Mouse (Mus musculus): ENCODE results near the gene Mrgprh. TPM values are rescaled to one million over a fixed set of nuclear protein-coding genes. Genes with fewer than 3 reads are reported as not detected.
"Not testable (repeated sequence)": the region's sequence is repeated elsewhere in the genome, so short reads cannot be mapped to it uniquely, and the experiment has no call there.

Mrgprh gene
- total RNA-seq, 2 experiments from 2014 or later: 4.3 TPM

DNA sequence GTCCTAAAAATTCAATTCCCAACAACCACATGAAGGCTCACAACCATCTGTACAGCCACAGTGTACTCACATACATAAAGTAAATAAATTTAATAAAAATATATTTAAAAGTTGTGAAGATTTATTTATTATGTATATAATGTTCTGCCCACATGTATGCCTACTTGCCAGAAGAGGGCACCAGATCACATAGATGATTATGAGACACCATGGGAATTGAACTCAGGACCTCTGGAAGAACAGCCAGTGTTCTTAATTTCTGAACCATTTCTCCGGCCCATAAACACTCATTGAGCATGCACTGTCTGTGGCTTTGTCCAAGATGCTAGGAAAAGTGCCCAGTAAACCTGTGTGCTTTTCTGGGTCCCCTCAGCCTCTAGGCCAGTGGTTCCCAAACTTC, 5.4 kb downstream of the Mrgprh start:
- intact Hi-C loops (cut with DNase I): no loop called here
- Histone ChIP-seq H3K27ac (no peak overlapping the region), H3K4me3 (no peak overlapping the region)
- no peak for TF ChIP-seq CTCF (IDR thresholded peaks at IDR 0.05)
- DNase-seq: no peak

DNA sequence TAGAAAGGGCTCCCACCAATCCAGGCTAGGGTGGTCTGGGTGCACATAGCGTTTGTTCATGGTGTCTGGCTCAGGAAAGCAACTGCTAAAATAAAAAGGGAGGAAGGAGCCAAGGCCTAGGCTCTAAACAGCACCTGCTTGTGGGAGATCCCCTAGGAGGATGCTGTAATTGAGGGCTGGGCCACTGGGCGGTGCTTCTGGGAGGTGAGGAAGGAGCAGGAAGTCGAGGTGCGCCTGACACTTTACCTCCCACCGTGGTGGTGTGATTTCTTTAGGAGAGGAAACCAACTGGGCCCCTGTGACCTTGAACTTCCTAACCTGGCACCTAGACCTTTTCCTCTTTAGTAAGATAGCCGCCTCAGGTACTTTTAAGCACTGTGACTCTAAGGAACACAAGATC, 10.8 kb downstream of the Mrgprh start:
- DNase-seq: no peak
- Histone ChIP-seq H3K4me3 (no peak overlapping the region), H3K27ac (0 out of 2 replicates have a peak overlapping the region, but pooled peaks have one; percentile 8)
- intact Hi-C loops (cut with DNase I): no loop called here
- TF ChIP-seq CTCF (IDR thresholded peaks at IDR 0.05): no peak

DNA sequence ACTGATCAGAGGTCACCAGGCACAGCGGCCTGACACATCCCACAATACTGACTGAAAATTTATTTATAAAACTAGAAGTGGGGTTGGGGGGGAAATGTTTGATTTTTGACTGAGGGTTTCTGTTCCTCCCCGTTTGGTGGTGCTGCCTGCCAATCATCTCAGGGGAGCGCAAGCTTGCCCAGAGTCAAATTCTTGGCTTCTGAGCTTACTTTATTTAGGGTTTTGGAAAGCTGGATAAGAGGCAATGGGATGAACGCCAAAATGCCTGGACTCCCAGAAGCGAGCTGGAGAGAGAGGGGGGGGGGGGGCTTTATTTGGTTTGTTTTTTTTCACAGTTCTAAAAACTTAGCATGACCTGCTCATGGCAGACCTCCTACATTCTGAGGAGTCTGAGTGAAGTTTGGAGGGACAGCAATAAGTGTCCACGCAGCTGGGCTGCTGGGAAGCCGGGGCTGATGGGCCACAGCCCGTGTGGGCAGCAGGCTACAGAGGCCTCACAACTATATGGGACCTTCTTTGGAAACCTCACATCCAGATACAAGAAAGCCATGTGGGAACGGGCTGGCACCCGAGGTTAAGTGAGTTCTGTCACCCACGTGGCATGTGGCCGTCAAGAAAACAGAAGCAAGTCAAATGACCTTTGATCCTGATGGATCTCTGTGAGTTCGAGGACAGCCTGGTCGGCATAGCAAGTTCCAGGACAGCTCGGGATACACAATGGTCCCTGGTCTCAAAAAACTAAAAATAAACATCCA, 11.4 kb downstream of the Mrgprh start:
- no peak for DNase-seq
- intact Hi-C loops (cut with DNase I): no loop called here
- Histone ChIP-seq H3K4me3 (no peak overlapping the region), H3K27ac (peak overlapping the region; percentile 20; the same call in 1 of the 2 replicates)
- TF ChIP-seq CTCF (IDR thresholded peaks at IDR 0.05): no peak

DNA sequence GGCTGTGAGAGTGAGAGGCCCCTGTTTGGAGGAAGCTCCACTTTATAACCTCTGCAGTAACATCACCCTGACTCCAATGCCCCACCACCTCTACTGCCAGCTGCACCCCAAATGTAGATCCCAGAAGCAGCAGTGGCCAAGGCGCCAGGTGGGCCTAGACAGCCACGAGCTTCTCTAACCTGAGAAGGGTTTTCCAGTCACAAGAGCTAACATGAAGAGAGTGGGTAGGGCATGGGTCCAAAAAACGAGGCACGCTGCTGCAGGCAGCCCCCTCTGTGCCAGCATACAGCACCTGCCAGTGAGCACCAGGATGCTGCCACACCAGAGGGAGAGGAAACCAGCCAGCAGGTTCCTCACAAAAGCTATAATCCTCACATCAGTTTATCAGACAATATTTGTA, 15.2 kb downstream of the Mrgprh start:
- no peak for TF ChIP-seq CTCF (IDR thresholded peaks at IDR 0.05)
- no peak for DNase-seq

DNA sequence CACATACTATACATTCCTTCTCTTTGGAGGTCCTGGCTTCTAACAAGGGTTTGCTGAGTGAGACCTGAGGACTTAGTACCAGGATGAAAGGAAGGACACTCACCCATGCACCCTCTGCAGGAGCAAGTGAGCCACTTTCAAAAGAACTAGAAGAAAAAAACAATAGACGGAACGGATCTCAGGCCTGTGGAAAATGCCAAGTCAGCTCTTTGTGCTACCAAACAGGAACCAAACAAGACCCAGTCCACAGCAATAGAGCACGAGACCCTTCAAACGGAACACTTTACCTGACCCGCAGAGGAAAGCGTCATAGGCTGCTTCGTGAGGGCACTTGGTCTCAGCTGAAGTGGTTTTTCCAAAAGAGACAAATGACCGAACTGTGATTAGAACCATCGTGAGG, 16.2 kb downstream of the Mrgprh start:
- no peak for DNase-seq
- TF ChIP-seq CTCF (IDR thresholded peaks at IDR 0.05): no peak
- H3K27ac ChIP-seq: no peak overlapping the region
- no peak overlapping the region for H3K4me3 ChIP-seq
- intact Hi-C loops (cut with DNase I): no loop called here

More for the DNA sequence above, 15.2 kb downstream of the Mrgprh start:
- Histone ChIP-seq H3K27ac (no peak overlapping the region), H3K4me3 (no peak overlapping the region)
- intact Hi-C loops (cut with DNase I): no loop called here

DNA sequence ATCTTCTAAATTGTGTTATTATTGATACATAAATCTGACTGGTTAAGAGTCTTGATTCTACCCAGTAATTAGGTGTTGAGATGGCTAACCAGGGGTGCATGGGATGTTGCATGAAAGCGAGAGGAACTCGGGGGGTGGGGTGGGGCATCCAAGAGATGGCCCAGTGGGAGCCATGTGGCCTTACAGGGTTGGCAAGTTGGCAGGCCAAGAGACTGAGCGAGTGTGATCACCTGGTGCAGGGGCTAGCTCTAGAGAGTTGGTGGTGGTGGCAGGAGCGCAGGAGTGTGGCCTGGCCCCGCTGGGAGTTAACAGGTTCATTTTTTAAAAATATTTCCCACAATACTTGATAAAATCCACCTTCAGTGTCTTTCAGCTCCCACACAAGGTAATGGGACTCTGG, 21.8 kb downstream of the Mrgprh start:
- intact Hi-C loops (cut with DNase I): no loop called here
- DNase-seq: no peak
- H3K27ac ChIP-seq: no peak overlapping the region
- no peak overlapping the region for H3K4me3 ChIP-seq
- no peak for TF ChIP-seq CTCF (IDR thresholded peaks at IDR 0.05)

DNA sequence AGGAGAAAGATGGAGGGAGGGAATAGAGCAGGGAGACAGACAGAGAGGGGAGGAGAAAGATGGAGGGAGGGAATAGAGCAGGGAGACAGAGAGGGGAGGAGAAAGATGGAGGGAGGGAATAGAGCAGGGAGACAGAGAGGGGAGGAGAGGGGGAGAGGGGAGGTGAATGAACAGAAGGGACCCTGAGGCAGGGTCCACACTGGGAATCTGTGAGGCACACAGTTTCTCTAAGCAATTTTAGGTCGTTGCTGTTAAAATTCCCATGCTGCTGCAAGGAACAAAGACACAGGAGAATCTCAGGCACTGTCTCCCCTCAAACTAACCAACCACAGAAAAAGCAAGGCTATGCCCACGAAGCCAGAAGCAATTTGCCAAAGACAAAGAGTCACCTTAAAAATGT, 22.8 kb downstream of the Mrgprh start:
- H3K27ac ChIP-seq; H3K4me3 ChIP-seq; DNase-seq; intact Hi-C loops (cut with DNase I): not testable (repeated sequence)

DNA sequence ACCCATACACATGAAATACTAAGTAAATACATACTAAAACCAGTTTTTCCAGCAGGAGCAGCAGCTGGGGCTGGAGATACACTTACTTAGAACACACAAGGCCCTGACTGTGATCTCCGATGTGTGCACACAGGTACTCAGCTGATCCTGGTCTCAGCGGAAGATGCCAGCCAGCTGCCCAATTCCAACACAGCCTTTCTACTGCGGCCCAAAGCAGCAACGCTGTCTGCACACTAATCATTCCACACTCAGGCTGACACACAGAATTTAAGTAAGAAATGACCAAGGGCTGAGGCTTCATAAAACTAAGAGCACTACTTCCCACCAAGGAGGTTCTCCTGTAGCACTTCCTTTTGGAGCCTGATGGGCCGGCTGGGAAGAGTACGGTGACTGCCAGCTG, 26.5 kb downstream of the Mrgprh start:
- no peak overlapping the region for H3K27ac ChIP-seq
- intact Hi-C loops (cut with DNase I): no loop called here
- no peak overlapping the region for H3K4me3 ChIP-seq
- TF ChIP-seq CTCF (IDR thresholded peaks at IDR 0.05): no peak
- DNase-seq: no peak

DNA sequence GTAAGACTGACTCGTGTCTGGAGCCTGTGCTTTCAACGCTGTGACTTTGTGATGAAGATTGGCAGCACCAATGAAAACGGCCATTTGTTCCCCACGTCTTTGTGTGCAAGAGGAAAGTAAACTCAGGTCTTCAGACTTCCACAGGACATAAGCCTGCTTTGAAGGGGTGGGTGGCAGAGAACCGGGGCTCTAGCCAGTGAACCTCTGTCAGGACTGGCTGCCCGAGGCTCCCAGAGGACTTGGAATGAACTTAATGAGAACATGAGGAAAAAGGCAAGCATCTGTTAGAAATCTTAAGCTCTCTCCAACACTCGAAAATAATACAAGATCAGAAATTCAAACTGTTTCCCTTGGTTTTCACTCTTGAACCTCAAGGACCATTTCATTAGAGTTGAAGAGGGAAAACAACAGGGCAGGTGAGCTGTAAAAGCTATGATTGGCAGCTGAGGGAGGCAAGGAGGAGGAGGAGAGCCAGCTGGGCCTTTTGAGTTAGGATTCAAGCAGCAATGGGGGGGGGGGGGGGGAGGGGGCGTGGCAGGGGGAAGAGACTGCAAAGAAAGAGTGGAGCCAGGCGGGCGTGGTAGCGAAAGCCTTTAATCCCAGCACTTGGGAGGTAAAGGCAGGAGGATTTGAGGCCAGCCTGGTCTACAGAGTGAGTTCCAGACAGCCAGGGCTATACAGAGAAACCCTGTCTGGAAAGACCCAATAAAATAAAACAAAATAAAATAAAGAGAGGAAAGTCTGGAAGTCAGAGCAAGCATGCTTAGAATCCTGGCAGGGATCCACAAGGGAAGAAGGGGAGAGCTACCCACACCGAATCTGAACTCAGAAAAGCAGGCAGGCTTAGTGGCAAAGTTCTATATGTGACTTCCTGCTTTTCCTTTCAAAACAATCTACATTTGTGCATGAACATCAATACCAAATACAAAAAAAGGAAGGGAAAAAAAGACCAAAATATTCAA, 27.8 kb downstream of the Mrgprh start:
- no peak for TF ChIP-seq CTCF (IDR thresholded peaks at IDR 0.05)
- DNase-seq: no peak
- Histone ChIP-seq H3K27ac (no peak overlapping the region), H3K4me3 (no peak overlapping the region)
- intact Hi-C loops (cut with DNase I): no loop called here

DNA sequence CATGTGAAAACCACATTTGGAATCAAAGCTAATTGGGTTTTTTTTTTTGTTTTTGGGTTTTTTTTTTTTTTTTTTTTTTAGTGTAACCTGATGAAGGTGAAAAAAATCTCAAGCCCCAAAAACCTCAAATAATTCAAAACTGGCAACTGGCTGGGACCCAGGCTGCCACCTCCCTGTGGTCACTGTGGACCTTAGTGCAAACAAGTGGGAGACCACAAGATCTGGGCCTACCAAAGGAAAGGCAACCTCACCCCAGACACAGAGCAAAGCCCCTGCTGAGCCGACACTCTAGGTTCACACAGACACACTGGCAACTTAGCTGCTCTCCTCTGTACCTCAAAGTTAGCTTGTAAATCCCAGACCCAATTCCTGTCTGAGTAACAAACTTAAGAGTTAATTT, 28.5 kb downstream of the Mrgprh start:
- Histone ChIP-seq H3K4me3 (no peak overlapping the region), H3K27ac (no peak overlapping the region)
- intact Hi-C loops (cut with DNase I): no loop called here
- DNase-seq: no peak
- no peak for TF ChIP-seq CTCF (IDR thresholded peaks at IDR 0.05)

DNA sequence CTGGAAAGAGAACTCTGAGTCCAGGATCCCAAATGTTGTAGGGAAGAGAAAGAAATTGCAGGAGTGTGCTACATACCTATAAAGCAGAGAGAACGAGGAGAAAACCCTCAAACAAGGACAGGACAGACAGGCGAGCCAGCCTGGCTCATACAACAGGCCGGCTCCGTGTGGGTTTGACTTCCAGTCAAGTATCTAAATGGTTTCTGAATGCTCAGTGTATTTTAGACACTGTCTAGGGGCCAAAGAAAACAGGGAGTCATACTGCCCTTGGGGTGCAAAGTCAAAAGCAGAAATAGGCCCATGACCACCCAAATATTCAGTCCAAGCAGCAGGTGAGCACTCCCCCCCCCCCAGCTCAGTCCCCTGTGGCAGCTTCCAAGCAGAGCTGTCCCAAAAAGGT, 30.0 kb downstream of the Mrgprh start:
- Histone ChIP-seq H3K4me3 (no peak overlapping the region), H3K27ac (no peak overlapping the region)
- intact Hi-C loops (cut with DNase I): no loop called here
- DNase-seq: no peak
- no peak for TF ChIP-seq CTCF (IDR thresholded peaks at IDR 0.05)

DNA sequence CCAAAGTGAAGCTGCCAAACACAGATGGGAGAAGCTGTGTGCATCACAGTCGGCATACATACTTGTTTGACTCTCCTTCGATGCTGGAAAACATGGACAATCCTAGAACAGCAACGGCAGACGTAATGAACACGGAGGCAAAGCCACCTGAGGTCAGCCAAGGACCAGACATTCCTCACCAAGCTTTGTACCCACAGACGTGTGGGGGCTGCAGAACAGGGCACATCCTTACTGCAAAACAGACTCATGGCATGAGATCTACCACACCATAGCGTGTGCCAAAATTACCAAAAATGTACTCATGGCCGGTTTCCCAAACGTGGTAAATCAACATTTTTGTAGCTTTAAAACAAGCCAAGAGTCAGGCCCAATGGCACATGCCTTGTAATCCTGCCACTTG, 30.6 kb downstream of the Mrgprh start:
- no peak for TF ChIP-seq CTCF (IDR thresholded peaks at IDR 0.05)
- Histone ChIP-seq H3K4me3 (no peak overlapping the region), H3K27ac (no peak overlapping the region)
- intact Hi-C loops (cut with DNase I): no loop called here
- no peak for DNase-seq

All from gastrocnemius, adult 2 months (tissue).